Mouse (Mus musculus) C2C12 (cell line): ENCODE data around the gene Btg4. TPM values are rescaled to one million over a fixed set of nuclear protein-coding genes. Genes with fewer than 3 reads are reported as not detected.

Experiments used
- H3K27me3 ChIP-seq: one replicate; pipeline ENCODE4 v1.6.1; 2011; ENCODE audit not compliant: control insufficient read depth, insufficient read depth, insufficient read length
- H3K36me3 ChIP-seq: one replicate; pipeline ENCODE4 v1.6.1; 2011; ENCODE audit not compliant: control insufficient read depth, insufficient read depth
- H3K4me3 ChIP-seq: one replicate; pipeline ENCODE4 v1.5.1; 2011; ENCODE audit warnings: mild to moderate bottlenecking, control low read depth; ENCODE audit not compliant: poor library complexity, insufficient read depth, severe bottlenecking
- H3K79me2 ChIP-seq: one replicate; pipeline ENCODE4 v1.6.1; 2011; ENCODE audit not compliant: control insufficient read depth, insufficient read depth
- H3K79me3 ChIP-seq: one replicate; pipeline ENCODE4 v1.6.1; 2011; ENCODE audit warnings: low read depth, control low read depth
- H3ac ChIP-seq: one replicate; pipeline ENCODE3; 2011; ENCODE audit warnings: low read depth; ENCODE audit not compliant: control insufficient read depth, insufficient read length
- CEBPB ChIP-seq: IDR thresholded peaks from one replicate; pipeline ENCODE4 v1.6.1; 2011; ENCODE audit warnings: low read depth, mild to moderate bottlenecking, control low read depth, moderate library complexity
- CTCF ChIP-seq: IDR thresholded peaks from one replicate; pipeline ENCODE4 v1.5.1; 2011; ENCODE audit not compliant: control insufficient read depth, insufficient read depth, insufficient read length
- FOSL1 ChIP-seq: IDR thresholded peaks from one replicate; pipeline ENCODE4 v1.8.0; 2011; ENCODE audit warnings: mild to moderate bottlenecking, low read length; ENCODE audit not compliant: poor library complexity, insufficient read depth, severe bottlenecking
- MAX ChIP-seq: IDR thresholded peaks from one replicate; pipeline ENCODE4 v1.6.1; 2011; ENCODE audit warnings: mild to moderate bottlenecking, control low read depth
- MYOD1 ChIP-seq: IDR thresholded peaks from one replicate; pipeline ENCODE4 v1.6.1; 2011; ENCODE audit warnings: low read depth; ENCODE audit not compliant: control insufficient read depth, insufficient read length
- MYOG ChIP-seq: IDR thresholded peaks from one replicate; pipeline ENCODE4 v1.6.1; 2011; ENCODE audit not compliant: control insufficient read depth, insufficient read length; ENCODE audit errors: extremely low read depth
- USF1 ChIP-seq: IDR thresholded peaks from one replicate; pipeline ENCODE4 v1.6.1; 2011; ENCODE audit warnings: low read depth, mild to moderate bottlenecking, control low read depth, moderate library complexity
- polyA plus RNA-seq: library from polyadenylated mRNA; unstranded; fragments of >200 nt; fragmentation: generic; extraction: Trizol; gene quantifications from one replicate; pipeline ENCODE4 v1.2.1, GENCODE M21; 2012; ENCODE audit warnings: missing spikeins

Btg4 gene
- polyA plus RNA-seq, 1 experiment, result not detected

DNA sequence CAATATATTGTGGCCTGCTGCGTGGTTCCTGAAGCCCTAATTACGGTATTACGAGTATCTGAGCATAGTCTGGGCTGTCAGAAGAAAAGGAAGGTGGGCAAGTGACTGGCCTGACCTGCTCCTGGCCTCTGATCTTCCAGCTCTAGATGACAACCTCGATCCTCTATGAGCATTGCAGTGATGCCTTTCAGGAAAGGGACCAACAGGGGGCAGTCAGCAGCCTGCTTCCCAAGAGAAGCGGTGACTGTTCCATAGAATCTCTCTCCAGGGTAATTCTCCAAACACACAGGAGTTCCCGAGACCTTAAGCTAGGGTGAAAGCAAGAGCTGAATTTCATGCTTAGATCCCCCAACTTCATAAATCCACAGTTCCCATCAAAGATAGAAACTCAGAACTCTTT lies 83.5 kb downstream of the Btg4 start:
- no peaks in the 10 kb centered on the region for H3K79me2 ChIP-seq
- H3K4me3 ChIP-seq, result no peak overlapping the region
- no peaks in the 10 kb centered on the region for H3K36me3 ChIP-seq
- H3K27me3 ChIP-seq, result no peaks in the 10 kb centered on the region
- H3ac ChIP-seq, result no peak overlapping the region
- H3K79me3 ChIP-seq, result no peaks in the 10 kb centered on the region
- TF ChIP-seq MYOG (no peak), MYOD1 (no peak), USF1 (no peak), MAX (no peak), CTCF (no peak), FOSL1 (no peak), CEBPB (no peak)

DNA sequence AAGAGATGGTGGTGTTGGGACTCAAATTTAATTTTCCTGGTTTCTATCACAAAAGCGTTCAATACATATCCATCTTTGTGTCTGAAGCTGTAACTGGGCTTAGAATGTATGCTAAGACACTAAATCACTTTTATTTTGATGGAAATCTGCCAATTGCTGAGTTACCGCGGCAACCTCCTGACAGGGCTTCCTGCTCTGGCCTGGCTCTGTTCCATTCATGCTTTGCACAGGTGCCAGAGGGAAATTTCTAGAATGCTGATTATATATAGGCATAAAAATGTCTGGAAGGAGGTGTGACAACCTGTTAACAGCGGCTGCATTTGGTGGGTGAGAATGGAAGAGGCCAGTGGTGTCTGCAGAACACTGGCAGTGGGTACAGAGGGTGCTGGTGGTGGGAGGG lies 85.8 kb downstream of the Btg4 start:
- H3ac ChIP-seq, result no peak overlapping the region
- H3K4me3 ChIP-seq, result no peak overlapping the region
- TF ChIP-seq MYOG, result no peak
- no peak for TF ChIP-seq USF1
- no peak for TF ChIP-seq MAX
- TF ChIP-seq MYOD1, result no peak
- no peak for TF ChIP-seq CEBPB
- no peak for TF ChIP-seq FOSL1
- no peak for TF ChIP-seq CTCF
- no peaks in the 10 kb centered on the region for H3K27me3 ChIP-seq
- no peaks in the 10 kb centered on the region for H3K79me2 ChIP-seq
- H3K36me3 ChIP-seq, result no peaks in the 10 kb centered on the region
- H3K79me3 ChIP-seq, result no peaks in the 10 kb centered on the region

DNA sequence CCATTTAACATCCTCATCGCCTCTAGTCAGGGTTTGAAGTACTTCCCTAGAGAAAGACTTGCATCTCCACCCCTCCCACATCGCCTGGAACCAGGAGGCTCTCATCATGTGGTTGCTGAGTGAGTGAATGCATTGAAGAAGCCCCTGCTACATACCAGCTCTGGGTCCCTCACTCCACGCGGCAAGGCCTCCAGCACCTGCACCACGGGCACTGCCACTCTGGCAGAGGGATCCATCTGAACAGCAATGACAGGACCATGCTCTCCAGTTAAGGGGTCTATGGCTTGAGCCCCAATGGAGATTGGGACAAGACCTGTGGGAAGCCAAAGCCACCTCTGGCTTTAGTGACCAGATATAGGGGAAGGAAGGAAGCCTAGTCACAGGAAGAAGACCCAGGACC lies 86.6 kb downstream of the Btg4 start:
- TF ChIP-seq MAX (no peak), CTCF (no peak), MYOG (no peak), FOSL1 (no peak), MYOD1 (no peak), CEBPB (no peak), USF1 (no peak)
- Histone ChIP-seq H3K36me3 (no peaks in the 10 kb centered on the region), H3ac (no peak overlapping the region), H3K79me3 (no peaks in the 10 kb centered on the region), H3K4me3 (no peak overlapping the region), H3K27me3 (no peaks in the 10 kb centered on the region), H3K79me2 (no peaks in the 10 kb centered on the region)

DNA sequence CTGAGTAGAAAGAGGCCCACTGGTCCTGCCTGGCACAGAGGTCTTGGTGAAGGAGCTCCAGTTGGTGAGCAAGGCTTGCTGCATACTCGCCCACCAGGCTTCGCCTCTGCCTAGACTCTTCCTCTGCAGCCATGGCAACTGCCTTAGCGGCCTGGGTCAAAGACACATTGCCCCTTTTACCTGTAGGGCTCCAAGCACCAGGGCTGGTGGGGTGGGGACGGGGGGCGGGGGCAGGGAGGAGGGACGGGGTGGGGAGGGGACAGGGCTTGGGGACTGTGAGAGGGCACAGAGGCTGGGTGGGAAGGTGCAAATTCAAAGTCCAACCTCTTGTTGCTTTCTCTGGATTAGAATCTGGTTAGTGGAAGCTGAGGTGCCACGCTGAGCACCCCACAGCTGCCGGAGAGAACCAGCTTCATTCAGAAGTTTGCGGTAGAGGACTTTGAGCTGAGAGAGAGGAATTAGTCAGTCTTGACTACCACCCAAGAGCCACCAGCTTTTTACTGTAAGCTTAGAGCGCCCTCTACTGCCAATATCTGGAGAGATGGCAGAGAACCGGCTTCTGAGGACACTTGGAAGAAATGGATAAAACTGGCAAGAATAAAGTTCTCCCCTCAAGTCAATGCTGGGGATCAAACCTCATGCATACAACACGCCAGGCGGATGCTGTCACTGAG lies 91.5 kb downstream of the Btg4 start:
- no peak for TF ChIP-seq MAX
- no peak for TF ChIP-seq MYOG
- TF ChIP-seq CTCF, result no peak
- TF ChIP-seq FOSL1, result no peak
- no peak for TF ChIP-seq MYOD1
- TF ChIP-seq CEBPB, result no peak
- TF ChIP-seq USF1, result no peak
- H3K79me2 ChIP-seq, result no peaks in the 10 kb centered on the region
- peaks cover 26% of the 10 kb centered on the region for H3K27me3 ChIP-seq
- H3K79me3 ChIP-seq, result no peaks in the 10 kb centered on the region
- H3ac ChIP-seq, result no peak overlapping the region
- H3K36me3 ChIP-seq, result no peaks in the 10 kb centered on the region
- no peak overlapping the region for H3K4me3 ChIP-seq

DNA sequence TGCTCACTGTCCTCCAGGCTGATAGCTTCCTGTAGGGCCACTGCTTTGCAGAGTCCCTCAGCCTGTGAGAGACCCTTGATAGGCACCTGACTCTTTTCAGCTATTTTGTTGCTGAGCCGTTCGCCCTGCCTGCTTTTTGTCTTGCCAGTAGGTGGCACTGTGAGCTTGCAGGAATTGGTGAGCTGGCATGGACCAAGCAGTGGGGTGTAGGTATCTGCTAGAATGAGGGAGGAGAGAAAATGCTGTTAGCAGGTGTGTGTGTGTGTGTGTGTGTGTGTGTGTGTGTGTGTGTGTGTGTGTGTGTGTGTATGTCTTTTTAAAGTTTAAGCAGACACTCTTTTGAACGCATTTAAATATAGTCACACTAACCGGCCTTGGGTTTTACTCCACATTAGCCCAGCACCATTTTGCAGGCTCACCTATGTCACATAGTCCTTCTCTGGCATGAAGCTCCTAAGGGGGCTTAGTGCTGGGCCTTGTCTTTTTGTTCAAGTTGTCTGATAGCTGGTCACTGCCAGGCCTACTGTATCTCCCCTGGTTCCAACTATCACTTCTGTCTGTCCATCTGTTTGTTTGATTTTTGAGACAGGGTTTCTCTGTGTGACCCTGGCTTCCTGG lies 101.2 kb downstream of the Btg4 start:
- no peak overlapping the region for H3ac ChIP-seq
- H3K36me3 ChIP-seq, result no peaks in the 10 kb centered on the region
- peak; percentile 78 for TF ChIP-seq CTCF
- no peak for TF ChIP-seq MYOG
- no peak for TF ChIP-seq MYOD1
- no peaks in the 10 kb centered on the region for H3K79me2 ChIP-seq
- H3K79me3 ChIP-seq, result no peaks in the 10 kb centered on the region
- no peak overlapping the region for H3K4me3 ChIP-seq
- peaks cover 30% of the 10 kb centered on the region for H3K27me3 ChIP-seq

DNA sequence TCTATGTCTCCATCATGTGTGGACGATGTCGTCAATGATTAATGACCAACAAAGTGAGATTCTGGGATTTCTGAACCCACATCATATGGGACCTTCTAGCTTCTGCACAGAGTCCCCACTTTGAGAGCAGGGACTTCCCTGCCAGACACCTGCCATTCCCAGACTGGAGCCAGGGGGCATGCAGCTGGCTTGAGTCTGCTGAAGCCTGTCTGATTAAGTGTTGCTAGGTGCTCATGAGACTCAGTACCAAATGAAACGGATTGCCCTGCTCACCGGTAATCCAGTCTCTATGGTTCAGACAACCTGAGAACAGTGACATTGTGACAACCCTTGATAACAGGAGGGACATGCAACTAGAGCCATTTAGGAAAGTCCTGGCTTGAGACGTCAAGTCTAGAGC lies 103.3 kb downstream of the Btg4 start:
- Histone ChIP-seq H3K27me3 (peaks cover 16% of the 10 kb centered on the region), H3K79me3 (no peaks in the 10 kb centered on the region), H3ac (no peak overlapping the region), H3K36me3 (no peaks in the 10 kb centered on the region), H3K4me3 (no peak overlapping the region), H3K79me2 (no peaks in the 10 kb centered on the region)
- TF ChIP-seq FOSL1, result no peak
- TF ChIP-seq CTCF, result no peak
- no peak for TF ChIP-seq CEBPB
- no peak for TF ChIP-seq USF1
- no peak for TF ChIP-seq MAX
- no peak for TF ChIP-seq MYOG
- no peak for TF ChIP-seq MYOD1
